Mouse (Mus musculus) 3134 (cell line): Measurements from ENCODE around the gene Hsbp1.
A peak's percentile ranks its signal among the peaks of the same experiment; 100 is the strongest.
"Not testable (repeated sequence)": the region's sequence is repeated elsewhere in the genome, so short reads cannot be mapped to it uniquely, and the experiment has no call there.

ENCODE experiments used
- DNase-seq: peaks from one replicate; pipeline ENCODE4 v3.0.0-alpha.2; 2011; ENCODE audit warnings: low spot score; ENCODE audit not compliant: insufficient read length; ENCODE audit errors: extremely low read depth

Hsbp1 gene

GRCm38 (mm10) chr8:119344190-119344856 lies at the start of gene Hsbp1:
TSS of gene Hsbp1 (plus strand) at chr8:119344488.
- peak; percentile 94 for DNase-seq

GRCm38 (mm10) chr8:119295477-119295876 lies 48.8 kb upstream of the Hsbp1 start:
- DNase-seq, result no peak

GRCm38 (mm10) chr8:119297752-119298151 lies 46.5 kb upstream of the Hsbp1 start:
- not testable (repeated sequence) for DNase-seq

- DNase-seq, result no peak
Observed at GRCm38 (mm10) chr8:119300335-119300734, 44.0 kb upstream of the Hsbp1 start.

GRCm38 (mm10) chr8:119304196-119304595 lies 40.1 kb upstream of the Hsbp1 start:
- DNase-seq, result no peak

GRCm38 (mm10) chr8:119311412-119311811 lies 32.9 kb upstream of the Hsbp1 start:
- DNase-seq, result no peak

- no peak for DNase-seq
Observed at GRCm38 (mm10) chr8:119323215-119323614, 21.1 kb upstream of the Hsbp1 start.

GRCm38 (mm10) chr8:119339546-119339945 lies 4.7 kb upstream of the Hsbp1 start:
- no peak for DNase-seq

GRCm38 (mm10) chr8:119343606-119344005 lies 682 bp upstream of the Hsbp1 start:
- peak; percentile 34 for DNase-seq

GRCm38 (mm10) chr8:119345029-119345682 lies 868 bp downstream of the Hsbp1 start:
- DNase-seq, result peak; percentile 15

GRCm38 (mm10) chr8:119345683-119346075 lies 1.4 kb downstream of the Hsbp1 start:
- DNase-seq, result peak; percentile 32

GRCm38 (mm10) chr8:119351647-119352046 lies 7.4 kb downstream of the Hsbp1 start:
- no peak for DNase-seq

GRCm38 (mm10) chr8:119352977-119353658 lies 8.8 kb downstream of the Hsbp1 start:
- DNase-seq, result no peak

- DNase-seq, result no peak
Observed at GRCm38 (mm10) chr8:119353659-119354023, 9.4 kb downstream of the Hsbp1 start.

- not testable (repeated sequence) for DNase-seq
Observed at GRCm38 (mm10) chr8:119356631-119357030, 12.3 kb downstream of the Hsbp1 start.

GRCm38 (mm10) chr8:119358175-119358574 lies 13.9 kb downstream of the Hsbp1 start:
- DNase-seq, result no peak

- DNase-seq, result peak; percentile 56
Observed at GRCm38 (mm10) chr8:119358836-119359235, 14.5 kb downstream of the Hsbp1 start.

GRCm38 (mm10) chr8:119360686-119361295 lies 16.5 kb downstream of the Hsbp1 start:
- no peak for DNase-seq

GRCm38 (mm10) chr8:119374716-119375115 lies 30.4 kb downstream of the Hsbp1 start:
- DNase-seq, result not testable (repeated sequence)

GRCm38 (mm10) chr8:119378476-119378875 lies 34.2 kb downstream of the Hsbp1 start:
- no peak for DNase-seq

- DNase-seq, result no peak
Observed at GRCm38 (mm10) chr8:119380619-119381018, 36.3 kb downstream of the Hsbp1 start.
